Comparison of ENCODE assay signal across 13 mouse cellular contexts in the genomic region with DNA sequence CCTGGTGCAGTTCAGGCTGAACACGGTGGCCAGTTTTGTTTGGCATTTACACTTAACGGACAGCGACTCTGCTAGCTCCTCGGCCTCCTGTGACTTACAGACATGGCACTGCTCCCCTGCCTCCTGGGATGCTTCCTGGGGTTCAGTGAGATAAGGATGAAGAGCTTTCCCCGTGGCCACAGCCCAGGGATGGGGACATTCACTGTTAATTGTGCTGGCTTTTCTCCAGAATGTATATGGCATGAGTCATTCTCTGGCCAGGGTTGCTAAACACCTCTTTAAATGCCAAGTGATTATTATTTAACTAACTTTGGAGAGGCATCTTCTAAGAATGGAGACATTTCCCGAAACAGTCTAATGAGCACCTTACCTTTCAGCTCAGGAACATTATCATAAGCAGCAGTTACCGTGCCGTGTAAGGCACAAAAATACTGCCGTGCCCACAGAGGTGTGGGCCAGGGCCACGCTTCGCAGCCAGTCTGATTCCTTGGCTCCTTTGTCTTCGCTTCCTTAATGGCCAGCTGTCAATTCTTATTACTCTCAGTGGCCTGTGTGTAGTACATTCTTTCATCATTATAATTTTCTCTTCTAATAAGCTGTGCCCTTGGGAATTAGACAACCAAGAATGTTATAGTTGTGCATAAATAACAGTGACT.
DNase-seq lines count a peak whose midpoint lies in the region; ATAC-seq lines count a peak whose summit lies in the region.
"Had no signal": no experiment of that assay in that cellular context is flagged by ENCODE, and none has a peak within 500 bp of the region (broad histone marks: within the 10 kb centered on the region; RNA-seq: fewer than 3 reads in every experiment).

No protein-coding gene starts in this region.

- peaks cover 13% of the 10 kb centered on the region for H3K4me1 ChIP-seq in heart, embryonic 16.5 days (ENCODE audit: control insufficient read depth, insufficient read depth, low read length)
- peaks cover 12% of the 10 kb centered on the region for H3K4me1 ChIP-seq in heart, embryonic 11.5 days (ENCODE audit: control insufficient read depth, insufficient read depth, low read length)
- peaks cover 10% of the 10 kb centered on the region; the same call in 1 of the 2 replicates for H3K4me1 ChIP-seq in midbrain, embryonic 14.5 days (ENCODE audit: control insufficient read depth, insufficient read depth, low read length)
- H3K4me1 ChIP-seq in midbrain, embryonic 11.5 days (ENCODE audit: control insufficient read depth, insufficient read depth, low read length): 0 out of 2 replicates have a peak, but pooled peaks cover 2% of the 10 kb centered on the region
- H3K4me1 ChIP-seq: embryonic facial prominence, embryonic 12.5 days had no signal

- H3K9me3 ChIP-seq in heart, embryonic 16.5 days (replicated peaks; ENCODE audit: control insufficient read depth, low read length): no peaks in the 10 kb centered on the region
- no peaks in the 10 kb centered on the region for H3K9me3 ChIP-seq in heart, embryonic 11.5 days (replicated peaks; ENCODE audit: control insufficient read depth, low read length)
- no peaks in the 10 kb centered on the region for H3K9me3 ChIP-seq in midbrain, embryonic 14.5 days (ENCODE audit: control insufficient read depth, low read length)
- H3K9me3 ChIP-seq in midbrain, embryonic 11.5 days (ENCODE audit: control insufficient read depth, low read length): no peaks in the 10 kb centered on the region
- H3K9me3 ChIP-seq: embryonic facial prominence, embryonic 12.5 days; limb, embryonic 12.5 days; lung, embryonic 15.5 days had no signal

- no peaks in the 10 kb centered on the region for H3K36me3 ChIP-seq in heart, embryonic 16.5 days (ENCODE audit: control insufficient read depth, insufficient read depth)
- no peaks in the 10 kb centered on the region for H3K36me3 ChIP-seq in heart, embryonic 11.5 days (ENCODE audit: control insufficient read depth, insufficient read depth, low read length)
- no peaks in the 10 kb centered on the region for H3K36me3 ChIP-seq in midbrain, embryonic 14.5 days (ENCODE audit: control insufficient read depth, insufficient read depth, low read length)
- H3K36me3 ChIP-seq in midbrain, embryonic 11.5 days (ENCODE audit: control insufficient read depth, insufficient read depth, low read length): no peaks in the 10 kb centered on the region
- H3K36me3 ChIP-seq: embryonic facial prominence, embryonic 12.5 days; limb, embryonic 12.5 days; lung, embryonic 15.5 days had no signal

- DNase-seq in midbrain, embryonic 14.5 days: peak; percentile 64
- no peak for DNase-seq in midbrain, embryonic 11.5 days (ENCODE audit: low spot score, missing footprints)
- peak; percentile 59 for DNase-seq in cerebellum, adult 9-10 months
- DNase-seq in retina, postnatal 1 day: peak; percentile 91
- DNase-seq in left cerebral cortex, adult 8-10 months (ENCODE audit: low spot score in 2 of 2): no peak
- DNase-seq: thymus, postnatal 25 days had no signal

- H3K27ac ChIP-seq in heart, embryonic 16.5 days (ENCODE audit: low read length): peak overlapping the region; percentile 26; the same call in 1 of the 2 replicates
- H3K27ac ChIP-seq in heart, embryonic 11.5 days (ENCODE audit: low read depth, low read length): no peak overlapping the region
- H3K27ac ChIP-seq in midbrain, embryonic 14.5 days (replicated peaks; ENCODE audit: low read depth, low read length): peak overlapping the region; percentile 52; the same call in 1 of the 2 replicates
- H3K27ac ChIP-seq in midbrain, embryonic 11.5 days (ENCODE audit: low read depth, low read length): no peak overlapping the region
- H3K27ac ChIP-seq: embryonic facial prominence, embryonic 12.5 days; limb, embryonic 12.5 days; lung, embryonic 15.5 days had no signal

- H3K27me3 ChIP-seq in heart, embryonic 16.5 days (ENCODE audit: control insufficient read depth, insufficient read depth, low read length): no peaks in the 10 kb centered on the region
- no peaks in the 10 kb centered on the region for H3K27me3 ChIP-seq in heart, embryonic 11.5 days (ENCODE audit: control insufficient read depth, insufficient read depth, low read length)
- no peaks in the 10 kb centered on the region for H3K27me3 ChIP-seq in midbrain, embryonic 14.5 days (ENCODE audit: control insufficient read depth, insufficient read depth, low read length)
- no peaks in the 10 kb centered on the region for H3K27me3 ChIP-seq in midbrain, embryonic 11.5 days (ENCODE audit: control insufficient read depth, insufficient read depth, low read length)
- H3K27me3 ChIP-seq: embryonic facial prominence, embryonic 12.5 days; limb, embryonic 12.5 days; lung, embryonic 15.5 days had no signal

- H3K9ac ChIP-seq in heart, embryonic 16.5 days (ENCODE audit: low read length): no peak overlapping the region
- no peak overlapping the region for H3K9ac ChIP-seq in heart, embryonic 11.5 days (ENCODE audit: low read depth, low read length)
- no peak overlapping the region for H3K9ac ChIP-seq in midbrain, embryonic 14.5 days (replicated peaks; ENCODE audit: low read length)
- no peak overlapping the region for H3K9ac ChIP-seq in midbrain, embryonic 11.5 days (ENCODE audit: low read length)
- H3K9ac ChIP-seq: embryonic facial prominence, embryonic 12.5 days; limb, embryonic 12.5 days; lung, embryonic 15.5 days had no signal

- ATAC-seq in heart, embryonic 16.5 days (replicated peaks; ENCODE audit: extremely low read depth, insufficient read depth, low FRiP score): peak; percentile 58; the same call in 1 of the 2 replicates
- ATAC-seq in heart, embryonic 11.5 days (replicated peaks; ENCODE audit: insufficient number of reproducible peaks, low FRiP score, low TSS enrichment): no peak
- no peak; the same call in 1 of the 2 replicates for ATAC-seq in midbrain, embryonic 14.5 days (ENCODE audit: low FRiP score, low TSS enrichment)
- no peak for ATAC-seq in midbrain, embryonic 11.5 days (ENCODE audit: low FRiP score)
- ATAC-seq: activated CD4-positive, CD25-positive, alpha-beta regulatory T cell, adult 4 months; intestine, embryonic 16.5 days had no signal

- no peak overlapping the region for H3K4me3 ChIP-seq in heart, embryonic 16.5 days (ENCODE audit: low read length)
- H3K4me3 ChIP-seq in heart, embryonic 11.5 days (ENCODE audit: low read depth, low read length): no peak overlapping the region
- H3K4me3 ChIP-seq in midbrain, embryonic 14.5 days (replicated peaks; ENCODE audit: low read depth, low read length): no peak overlapping the region
- H3K4me3 ChIP-seq in midbrain, embryonic 11.5 days (ENCODE audit: low read depth, low read length): no peak overlapping the region
- H3K4me3 ChIP-seq: embryonic facial prominence, embryonic 12.5 days; limb, embryonic 12.5 days; lung, embryonic 15.5 days had no signal

- peak overlapping the region; percentile 32; the same call in 1 of the 2 replicates for H3K4me2 ChIP-seq in heart, embryonic 16.5 days (ENCODE audit: low read depth, low read length)
- H3K4me2 ChIP-seq in heart, embryonic 11.5 days: no peak overlapping the region
- no peak overlapping the region for H3K4me2 ChIP-seq in midbrain, embryonic 14.5 days (ENCODE audit: low read length)
- no peak overlapping the region for H3K4me2 ChIP-seq in midbrain, embryonic 11.5 days
- H3K4me2 ChIP-seq: embryonic facial prominence, embryonic 12.5 days; limb, embryonic 12.5 days; lung, embryonic 15.5 days had no signal

- WGBS in heart, embryonic 16.5 days: 30% methylated on average over 12 of the region's 12 CpGs
- WGBS in heart, embryonic 11.5 days (ENCODE audit: insufficient replicate concordance): 46% methylated on average over 12 of the region's 12 CpGs
- whole genome bisulfite sequencing in midbrain, embryonic 14.5 days: 41% methylated on average over 12 of the region's 12 CpGs
- WGBS in midbrain, embryonic 11.5 days: 74% methylated on average over 12 of the region's 12 CpGs

Comparison
In these comparisons a context has a peak if more than half of its experiments do, and no peak if none do; other contexts are left out.
1. H3K27ac ChIP-seq: peak in heart, embryonic 16.5 days (single experiment) and midbrain, embryonic 14.5 days (single experiment); none in heart, embryonic 11.5 days (single experiment) and midbrain, embryonic 11.5 days (single experiment).
2. DNase-seq: peak in midbrain, embryonic 14.5 days (single experiment), cerebellum, adult 9-10 months (single experiment) and retina, postnatal 1 day (single experiment); none in midbrain, embryonic 11.5 days (single experiment) and left cerebral cortex, adult 8-10 months (0 of 2).